In the genomic region with DNA sequence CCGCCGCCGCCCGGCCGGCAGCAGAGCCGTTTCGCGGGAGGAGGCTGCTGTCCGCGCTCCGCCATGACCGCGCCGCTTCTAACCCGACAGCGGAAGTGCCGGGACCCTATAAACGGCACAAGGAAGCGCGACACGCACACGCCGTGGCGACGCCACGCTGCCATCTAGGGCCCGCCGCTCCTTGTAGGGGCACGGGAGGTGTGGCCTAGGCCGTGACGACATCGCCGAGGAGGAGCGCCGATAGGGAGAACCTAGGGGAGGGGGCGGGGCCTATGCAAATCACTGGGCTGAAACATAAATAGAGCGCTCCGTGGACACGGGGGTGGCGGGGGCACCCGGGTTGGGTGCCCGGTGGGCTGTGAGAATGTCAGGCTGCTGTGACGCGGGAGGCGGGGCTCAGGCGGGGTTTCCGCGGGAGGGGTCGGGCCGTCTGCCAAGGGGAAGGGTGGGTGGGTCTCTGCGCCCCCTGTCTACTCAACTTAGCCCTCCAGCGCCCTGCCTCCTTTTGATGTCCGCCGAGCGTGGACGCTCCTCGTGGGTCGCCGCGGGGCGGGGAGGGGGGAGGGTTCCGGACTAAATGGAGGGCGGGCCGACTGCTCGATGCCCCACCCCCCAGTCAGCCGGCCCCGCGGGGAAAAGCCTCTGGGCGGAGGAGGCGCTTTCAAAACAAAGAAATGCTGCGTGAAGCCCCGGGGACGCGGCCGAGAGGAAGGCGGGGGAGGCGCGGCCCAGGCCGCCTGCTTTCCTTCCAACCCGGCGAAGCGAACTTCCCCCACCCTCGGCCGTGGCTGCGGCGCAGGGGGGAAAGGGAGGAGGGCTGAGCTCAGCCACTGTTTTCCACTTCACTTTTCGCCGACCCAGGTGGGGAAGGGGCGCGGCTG, we compare ENCODE assay signal across 8 mouse cellular contexts.
DNase-seq lines count a peak whose midpoint lies in the region; ATAC-seq and TF ChIP-seq lines count a peak whose summit lies in the region.

No protein-coding gene starts in this region.

- peak overlapping the region; percentile 74 for H3K4me3 ChIP-seq in cortical plate, adult 2 months (ENCODE audit: insufficient read depth, low read length)

- ATAC-seq in activated CD4-positive, CD25-positive, alpha-beta regulatory T cell, adult 4 months: peak; percentile 85
- ATAC-seq in megakaryocyte progenitor cell, adult 5-6 weeks (replicated peaks; ENCODE audit: poor library complexity): peak; percentile 89

- peak overlapping the region; percentile 100 for H3K27ac ChIP-seq in cortical plate, adult 2 months (ENCODE audit: insufficient read depth, low read length)

- no peaks in the 10 kb centered on the region; the same call in 1 of the 2 replicates for H3K4me1 ChIP-seq in cortical plate, adult 2 months (ENCODE audit: control insufficient read depth, insufficient read depth, low read length)

- no peak for TF ChIP-seq CTCF in cortical plate, adult 2 months (IDR thresholded peaks at IDR 0.05; ENCODE audit: extremely low read depth, insufficient read depth, low read length)

- peak; percentile 98 for TF ChIP-seq POLR2A in cortical plate, adult 2 months (IDR thresholded peaks at IDR 0.05; ENCODE audit: extremely low read depth, insufficient read depth, low read length)

- DNase-seq in gastrocnemius, adult 8-10 months (ENCODE audit: low spot score in 2 of 2): peak; percentile 96 to 97
- peak; percentile 100 for DNase-seq in induced T-regulatory cell, adult 2 months (ENCODE audit: low read depth)
- DNase-seq in left cerebral cortex, adult 9 months (ENCODE audit: low spot score in 2 of 2): peak; percentile 96 to 98
- peak; percentile 99 for DNase-seq in right cerebral cortex, postnatal 14 days
- peak; percentile 98 to 99 for DNase-seq in urinary bladder, postnatal 36 days (ENCODE audit: low spot score in 2 of 2)

Comparison
In these comparisons a context has a peak if more than half of its experiments do, and no peak if none do; other contexts are left out.
1. Peak in every context shown above with its lines: DNase-seq, ATAC-seq, H3K4me3 ChIP-seq and H3K27ac ChIP-seq.